Mouse (Mus musculus): ENCODE data around the gene Aak1.

Aak1 gene

DNA sequence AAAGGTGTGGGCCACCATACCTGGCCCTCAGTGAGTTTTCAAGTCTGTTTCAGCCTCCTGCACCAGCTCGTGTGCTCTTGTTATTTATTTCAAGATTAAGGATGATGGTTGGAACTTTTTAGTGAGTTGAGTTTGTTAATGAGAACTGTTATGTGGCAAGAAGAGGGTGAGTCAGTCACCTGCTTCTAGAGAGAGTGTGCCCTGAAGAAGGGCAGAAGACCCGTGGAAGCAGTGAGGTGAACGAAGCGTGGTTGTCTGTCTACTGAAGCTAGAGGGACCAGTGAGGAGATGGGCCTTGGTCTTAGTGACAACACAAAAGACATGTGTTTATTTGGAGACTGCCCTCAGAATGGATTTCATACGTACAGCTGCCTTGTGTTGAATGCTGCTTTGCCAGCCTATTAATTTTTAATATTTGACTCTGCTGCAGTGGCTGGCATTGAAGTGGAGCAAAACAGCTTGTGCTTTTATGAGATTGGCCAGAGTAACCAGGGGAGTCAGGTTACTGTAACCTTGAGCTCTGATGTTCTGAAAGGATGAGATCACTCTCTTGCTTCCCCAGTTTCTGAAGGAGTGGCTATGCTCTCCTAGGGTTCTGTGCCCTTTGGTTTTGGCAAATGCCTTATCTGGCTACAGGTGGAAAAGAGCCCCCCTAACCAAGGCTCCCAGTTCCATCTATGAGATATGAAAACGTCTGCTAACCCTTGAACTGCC is 36.7 kb downstream of the Aak1 start:
- no peak for DNase-seq (ENCODE audit: low read depth, low spot score)

DNA sequence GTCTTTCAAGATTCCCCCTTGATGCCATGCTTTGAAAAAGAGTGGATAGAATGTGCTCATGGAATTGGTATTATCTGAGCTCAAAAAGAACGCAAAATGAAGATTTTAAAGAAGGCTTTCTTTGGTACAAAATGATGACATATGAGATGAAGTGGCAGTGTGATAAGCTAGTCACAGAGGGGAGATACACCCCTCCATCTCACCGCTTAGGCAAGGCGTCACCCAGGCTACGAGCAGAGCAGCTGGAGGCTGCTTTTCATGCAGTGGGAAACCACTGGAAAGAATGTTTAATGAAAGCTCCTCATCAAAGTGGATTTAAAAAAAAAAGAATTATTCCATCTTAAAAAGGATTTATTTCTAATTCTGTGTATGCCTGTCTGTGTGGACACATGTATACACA is 37.5 kb downstream of the Aak1 start:
- DNase-seq (ENCODE audit: low read depth, low spot score), result no peak

DNA sequence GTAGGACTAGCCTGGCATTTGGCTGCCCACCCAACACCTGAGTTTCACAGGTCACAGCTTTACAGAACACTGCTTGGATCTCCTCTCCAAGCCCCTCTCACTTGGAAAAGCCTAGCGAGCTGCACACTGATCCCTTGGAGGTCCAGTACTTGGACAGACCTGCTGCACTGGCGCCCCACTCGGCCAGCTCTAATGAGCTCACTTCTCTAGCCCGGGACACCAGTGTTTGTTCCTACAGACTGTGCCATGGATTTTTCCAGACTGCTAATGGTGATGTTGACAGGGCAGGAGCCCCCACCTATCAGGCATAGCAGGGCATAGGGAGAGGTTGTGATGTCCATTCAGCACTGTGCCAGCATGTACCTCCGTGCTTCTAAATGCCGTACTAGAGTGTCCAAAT is 48.2 kb downstream of the Aak1 start:
- DNase-seq (ENCODE audit: low read depth, low spot score), result no peak

DNA sequence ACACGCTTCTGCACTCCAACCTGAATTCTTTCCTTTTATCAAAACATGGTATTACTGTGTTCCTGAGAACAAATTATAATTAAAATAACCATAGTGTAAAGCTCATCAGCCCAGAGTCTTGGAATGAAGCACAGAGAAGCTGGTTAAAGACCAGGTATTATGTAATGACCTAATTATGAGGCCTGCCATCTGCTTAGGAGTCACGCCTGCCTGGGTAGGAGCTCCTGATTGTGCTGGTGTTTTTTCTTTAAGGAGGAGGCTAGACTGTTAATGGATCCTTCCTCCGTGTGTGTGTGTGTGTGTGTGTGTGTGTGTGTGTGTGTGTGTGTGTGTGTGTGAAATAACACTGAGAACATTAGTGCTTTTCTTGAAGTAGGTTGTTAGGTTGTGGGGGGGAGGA is 49.7 kb downstream of the Aak1 start:
- no peak for DNase-seq (ENCODE audit: low read depth, low spot score)

DNA sequence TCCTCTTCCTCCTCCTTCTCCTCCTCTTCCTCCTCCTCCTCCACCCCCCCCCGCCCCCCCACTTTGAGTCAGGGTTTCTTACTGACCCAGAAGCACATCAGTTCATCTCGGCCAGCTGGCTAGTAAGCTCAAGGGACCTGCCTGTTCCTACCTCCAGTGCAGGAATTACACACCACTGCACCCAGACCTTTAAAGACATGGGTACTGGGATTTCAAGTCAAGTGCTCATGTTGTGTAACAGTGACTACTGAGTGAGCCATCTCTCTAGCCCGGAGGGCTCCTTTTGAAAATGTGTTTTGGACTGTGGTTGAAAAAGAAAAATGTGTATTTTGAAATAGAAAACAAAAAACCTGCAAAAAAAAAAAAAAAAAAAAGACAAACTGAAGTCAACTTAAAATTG is 50.6 kb downstream of the Aak1 start:
- no peak for DNase-seq (ENCODE audit: low read depth, low spot score)

DNA sequence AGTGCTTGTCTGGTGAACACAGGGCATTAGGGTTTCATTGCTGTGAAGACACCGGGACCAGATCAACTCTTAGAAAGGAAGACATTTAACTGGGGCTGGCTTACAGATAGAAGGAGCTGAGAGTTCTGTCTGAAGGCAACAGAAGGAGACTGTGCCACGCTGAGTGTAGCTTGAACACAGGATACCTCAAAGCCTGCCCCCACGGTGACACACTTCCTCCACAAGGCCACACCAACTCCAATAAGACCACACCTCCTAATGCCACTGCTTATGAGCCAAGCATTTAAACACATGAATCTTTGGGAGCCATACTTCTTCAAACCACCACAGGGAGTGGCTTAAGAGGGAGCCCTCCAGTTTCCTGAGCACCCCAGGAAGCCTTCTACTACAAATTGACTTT is 51.2 kb downstream of the Aak1 start:
- DNase-seq (ENCODE audit: low read depth, low spot score), result peak; percentile 28

DNA sequence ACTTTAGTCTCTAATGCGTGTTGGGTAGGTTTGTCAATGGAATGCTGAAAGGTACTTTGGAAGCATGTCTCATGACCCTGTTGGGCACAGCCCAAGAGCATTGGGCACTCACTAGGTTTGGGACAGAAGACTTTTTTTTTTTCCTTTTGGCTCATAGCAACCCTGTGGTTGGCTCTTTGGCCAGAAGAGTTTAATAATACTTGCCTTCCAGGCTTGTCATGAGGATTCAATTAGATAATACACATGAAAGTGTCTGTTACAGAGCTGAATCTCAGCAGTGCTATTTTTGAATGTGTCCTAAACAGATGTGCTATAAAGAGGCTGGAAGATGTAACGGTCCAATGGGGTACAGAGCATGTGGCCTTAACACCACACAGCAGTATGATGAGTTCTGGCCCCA is 56.2 kb downstream of the Aak1 start:
- no peak for DNase-seq (ENCODE audit: low read depth, low spot score)

DNA sequence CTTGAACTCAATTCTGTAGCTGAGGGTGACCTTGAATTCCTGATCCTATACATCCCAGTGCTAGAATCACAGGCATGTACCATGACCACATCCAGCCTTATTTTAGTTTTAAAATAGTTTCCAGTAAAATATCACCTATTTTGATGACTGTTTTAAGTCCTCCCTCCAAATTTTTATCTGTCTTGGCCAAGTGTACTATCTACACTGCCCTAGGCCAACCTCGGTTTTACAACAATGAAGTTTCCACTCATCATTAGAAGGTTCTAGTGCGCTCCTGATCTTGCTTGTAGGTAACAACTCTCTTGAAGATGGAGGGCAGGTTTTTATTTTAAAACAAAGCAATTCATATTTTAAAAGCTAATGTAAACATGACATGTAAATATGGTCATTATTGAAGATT is 57.9 kb downstream of the Aak1 start:
- no peak for DNase-seq (ENCODE audit: low read depth, low spot score)

DNA sequence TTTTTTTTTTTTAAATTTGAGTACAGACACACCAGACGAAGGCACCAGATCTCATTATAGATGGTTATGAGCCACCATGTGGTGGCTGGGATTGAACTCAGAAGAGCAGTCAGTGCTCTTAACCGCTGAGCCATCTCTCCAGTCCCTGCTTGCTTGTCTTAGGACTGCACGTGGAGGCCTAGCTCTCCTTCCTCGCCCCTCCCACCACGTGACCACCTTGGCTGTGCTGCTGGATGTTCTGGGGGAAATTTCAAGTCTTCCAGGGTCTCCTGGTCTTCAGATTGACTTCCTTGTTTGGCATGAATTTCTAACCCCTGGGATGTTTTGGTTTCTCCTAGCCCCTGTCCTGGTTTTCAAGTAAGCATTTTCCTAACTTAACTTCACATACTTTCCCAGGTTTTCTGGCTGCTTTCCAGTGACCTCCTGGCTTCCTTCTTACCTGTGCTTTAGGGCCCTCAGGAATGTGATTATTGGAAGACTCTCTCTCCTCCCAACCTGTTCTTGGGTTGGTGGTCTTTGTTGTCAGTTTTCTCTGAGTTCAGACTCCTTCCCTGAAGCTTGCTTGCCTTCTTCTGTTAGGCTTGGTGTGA is 59.3 kb downstream of the Aak1 start:
- DNase-seq (ENCODE audit: low read depth, low spot score), result no peak

DNA sequence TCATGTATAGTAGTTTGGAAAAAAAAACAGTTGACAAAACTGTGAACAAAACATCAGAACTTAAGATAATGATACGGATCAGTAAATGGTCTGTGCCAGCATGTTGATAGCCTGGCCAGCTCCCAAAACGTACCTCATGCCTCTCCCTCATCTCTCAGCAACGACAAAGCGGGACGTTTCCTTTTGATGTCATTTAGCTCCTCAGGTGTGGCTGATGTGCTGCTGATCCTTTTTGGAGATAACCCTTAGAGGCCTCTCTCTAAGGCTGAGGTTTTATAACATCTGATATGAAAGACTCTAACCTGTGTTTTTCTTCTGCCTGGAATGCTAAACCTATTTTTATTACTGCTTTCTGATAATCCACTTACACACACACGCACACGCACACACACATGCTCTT is 60.6 kb downstream of the Aak1 start:
- peak; percentile 58 for DNase-seq (ENCODE audit: low read depth, low spot score)

DNA sequence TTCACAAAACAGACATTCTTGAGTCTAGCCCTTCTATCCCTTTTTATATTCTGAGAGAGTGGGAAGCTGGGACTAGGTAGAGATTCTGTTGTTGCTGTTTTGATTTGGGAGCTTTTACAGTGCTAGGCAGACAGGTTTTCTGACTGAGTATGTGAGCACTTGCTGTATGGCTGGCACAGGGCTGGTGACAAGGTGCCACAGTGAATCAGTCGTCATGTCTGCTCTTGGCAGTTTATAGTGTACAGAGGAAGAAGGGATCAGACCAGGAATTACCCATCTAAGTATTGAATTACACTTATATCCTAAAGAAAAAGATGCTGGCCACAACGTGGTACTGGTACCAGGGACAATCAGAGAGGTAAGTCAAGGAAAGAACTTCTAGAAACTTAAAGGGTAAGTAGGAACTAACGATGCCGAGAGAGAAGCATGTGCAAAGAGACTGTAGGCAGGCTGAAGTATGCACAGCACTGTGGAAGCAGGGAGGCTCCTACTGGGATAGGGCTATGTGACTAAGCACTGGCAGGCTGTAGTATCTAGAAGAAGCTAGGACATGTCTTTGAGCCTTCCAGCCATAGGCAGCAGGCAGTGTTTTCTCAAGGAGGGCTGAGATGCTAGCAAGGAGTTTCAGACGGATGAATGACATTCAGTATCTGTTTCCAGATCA is 67.0 kb downstream of the Aak1 start:
- no peak for DNase-seq (ENCODE audit: low read depth, low spot score)

DNA sequence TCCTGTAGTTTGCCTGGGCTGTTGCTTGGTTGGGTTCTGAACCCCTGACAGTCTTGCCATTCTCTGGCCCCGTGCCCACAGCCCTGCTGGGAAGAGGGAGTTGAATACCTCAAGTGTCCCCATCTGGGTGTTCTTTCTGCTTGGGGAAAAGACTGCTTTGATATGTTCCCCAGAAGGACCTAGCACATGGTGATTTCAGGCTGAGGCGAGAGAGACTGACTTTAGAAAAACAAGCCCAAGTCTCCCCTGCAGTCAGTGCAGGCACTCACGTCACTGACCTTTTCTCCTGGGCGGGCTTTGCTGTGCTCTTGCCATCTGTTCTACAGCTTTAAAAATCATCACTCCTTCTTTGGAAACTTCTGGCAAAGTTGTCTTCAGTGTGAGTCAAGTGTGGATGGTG is 67.9 kb downstream of the Aak1 start:
- DNase-seq (ENCODE audit: low read depth, low spot score), result peak; percentile 26

DNA sequence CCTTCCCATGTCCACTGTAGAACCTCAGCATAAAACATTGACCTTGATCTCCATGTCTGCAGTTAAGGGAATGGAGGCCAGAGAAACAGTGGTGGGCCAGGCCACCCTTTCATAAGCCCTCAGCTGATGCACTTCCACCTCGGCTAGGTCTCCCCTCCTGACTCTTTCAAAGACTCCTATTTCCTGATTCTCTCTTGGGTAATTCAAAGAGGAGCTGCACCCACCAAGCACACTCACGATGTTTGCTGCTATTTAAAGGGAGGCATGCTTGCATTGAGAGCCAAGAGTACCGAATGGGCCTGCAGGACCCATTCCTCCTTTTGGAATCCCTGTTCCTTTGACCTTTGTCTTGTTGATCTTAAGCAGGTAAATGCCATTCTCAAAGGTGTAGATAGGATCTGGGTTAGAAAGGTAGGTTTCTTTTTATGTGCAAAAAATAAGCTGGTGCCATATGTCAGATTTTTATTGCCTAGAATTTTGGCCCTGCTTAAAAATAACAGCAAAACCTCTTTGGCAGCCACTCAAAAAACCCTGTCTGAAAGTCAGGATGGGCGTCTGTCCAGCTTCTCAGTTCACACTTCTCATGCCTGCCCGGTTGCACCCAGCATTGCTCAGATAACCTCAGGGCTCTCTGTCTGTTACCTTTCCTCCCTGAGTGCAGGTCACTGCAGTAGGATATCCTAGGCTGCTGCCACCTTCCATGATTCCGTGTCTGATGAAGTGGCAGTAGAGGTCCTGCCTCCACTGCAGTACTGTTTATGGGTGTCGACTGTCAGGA is 68.9 kb downstream of the Aak1 start:
- no peak for DNase-seq (ENCODE audit: low read depth, low spot score)

DNA sequence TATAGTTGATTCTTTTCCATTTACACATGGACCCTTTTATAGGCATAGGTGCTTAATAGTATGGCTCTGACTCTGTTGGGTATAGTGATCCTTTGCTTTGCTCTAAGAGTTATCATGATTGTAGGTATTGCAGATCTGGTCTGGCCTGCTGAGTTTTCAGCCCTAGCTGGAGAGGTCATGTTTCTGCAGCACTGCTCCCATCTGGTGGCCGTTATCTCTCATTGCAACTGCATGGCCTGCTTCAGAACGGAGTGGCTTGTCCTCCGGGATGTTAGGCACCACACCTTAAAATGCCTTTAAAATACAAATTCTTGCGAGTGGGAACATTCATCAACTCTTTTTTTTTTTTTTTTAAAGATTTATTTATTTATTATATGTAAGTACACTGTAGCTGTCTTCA is 72.6 kb downstream of the Aak1 start:
- DNase-seq (ENCODE audit: low read depth, low spot score), result peak; percentile 88

DNA sequence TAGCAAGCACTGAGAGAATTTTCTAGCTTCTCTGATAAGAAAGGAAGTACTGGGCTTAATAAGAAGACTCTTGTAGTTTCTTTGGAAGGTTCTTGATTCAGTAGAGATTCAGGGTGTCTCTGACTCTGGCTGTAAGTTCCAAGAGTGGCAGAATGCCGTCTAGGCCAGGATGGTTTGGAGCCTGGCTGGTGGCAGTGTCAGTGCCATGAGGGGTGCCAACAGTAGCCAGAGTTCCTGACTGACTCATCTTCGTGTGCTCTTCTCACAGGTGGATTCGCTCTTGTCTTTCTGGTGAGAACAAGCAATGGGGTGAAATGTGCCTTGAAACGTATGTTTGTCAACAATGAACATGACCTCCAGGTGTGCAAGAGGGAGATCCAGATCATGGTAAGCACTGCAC is 75.4 kb downstream of the Aak1 start:
- DNase-seq (ENCODE audit: low read depth, low spot score), result no peak

DNA sequence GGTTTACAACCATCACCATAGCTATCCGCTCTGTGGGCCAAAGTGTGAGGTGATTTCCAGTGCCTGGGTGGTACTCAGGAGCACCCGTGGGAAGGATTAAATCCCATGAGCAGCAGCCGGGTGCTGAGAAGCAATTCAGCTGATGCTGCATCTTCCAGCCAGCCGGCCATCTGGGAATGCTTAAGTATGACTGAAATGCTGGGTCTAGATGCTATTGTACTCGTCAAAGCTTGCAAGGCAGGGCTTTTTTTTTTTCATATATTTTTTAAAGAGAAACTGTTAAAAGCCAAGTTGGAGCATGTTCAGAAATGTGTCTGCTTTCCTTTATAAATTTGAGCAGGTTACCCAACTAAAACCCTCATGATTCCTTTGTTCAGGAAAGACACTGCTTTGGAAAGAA is 85.2 kb downstream of the Aak1 start:
- DNase-seq (ENCODE audit: low read depth, low spot score), result no peak

DNA sequence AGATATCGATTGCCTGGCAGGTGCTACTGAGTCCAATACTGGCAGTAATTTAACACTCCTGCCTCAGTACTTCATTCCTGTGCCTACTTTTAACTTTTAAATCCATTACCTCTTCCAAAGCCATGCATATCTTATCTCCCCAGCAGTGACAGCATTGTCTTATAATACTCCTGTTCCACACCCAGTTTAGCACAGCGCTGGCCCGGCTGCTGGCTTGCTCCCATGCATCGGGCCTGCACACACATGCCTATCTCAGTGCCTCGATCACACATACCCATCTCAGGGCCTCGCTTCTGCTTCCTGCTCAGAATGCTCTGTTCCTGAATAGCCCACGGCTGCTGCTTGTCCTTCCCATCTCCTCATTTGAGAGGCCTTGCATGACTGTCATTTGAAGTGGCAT is 90.5 kb downstream of the Aak1 start:
- no peak for DNase-seq (ENCODE audit: low read depth, low spot score)

DNA sequence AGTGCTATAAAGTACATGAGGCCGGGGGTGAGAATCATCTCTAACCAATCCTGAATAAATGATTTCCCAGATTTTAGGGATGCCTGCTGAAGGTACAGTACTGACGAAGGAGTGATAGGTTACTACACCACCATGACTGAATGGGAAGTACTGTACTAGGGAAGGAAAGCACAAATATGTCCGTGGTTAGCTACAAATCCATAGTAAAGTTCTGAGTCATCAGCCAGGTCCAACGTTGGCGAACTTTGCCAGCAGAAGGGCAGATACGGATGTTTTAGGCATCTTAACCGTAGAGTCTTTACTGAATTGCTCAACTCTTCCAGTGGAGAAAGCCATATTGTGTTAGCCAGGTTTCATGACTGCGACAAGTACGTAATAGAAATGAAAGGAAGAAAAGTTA is 91.6 kb downstream of the Aak1 start:
- no peak for DNase-seq (ENCODE audit: low read depth, low spot score)

DNA sequence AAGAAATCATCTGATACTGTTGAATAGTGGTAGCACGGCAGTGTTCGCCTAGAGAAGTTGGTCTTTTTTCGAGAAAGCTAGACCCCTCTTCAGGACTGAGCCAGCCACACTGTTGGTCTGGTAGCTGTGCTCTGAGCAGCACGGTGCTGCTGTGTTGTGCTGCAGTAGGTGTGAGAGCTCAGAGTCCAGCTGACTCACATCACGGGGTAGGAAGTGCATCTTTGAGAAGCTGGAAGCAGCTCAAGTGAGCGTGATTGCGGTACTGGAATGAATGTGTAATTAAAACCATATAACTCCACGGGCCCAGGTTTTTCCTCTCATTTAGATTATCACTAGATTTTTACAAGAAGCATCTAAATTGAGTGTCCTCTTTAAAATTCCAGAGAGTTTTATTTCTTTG is 97.8 kb downstream of the Aak1 start:
- DNase-seq (ENCODE audit: low read depth, low spot score), result no peak

DNA sequence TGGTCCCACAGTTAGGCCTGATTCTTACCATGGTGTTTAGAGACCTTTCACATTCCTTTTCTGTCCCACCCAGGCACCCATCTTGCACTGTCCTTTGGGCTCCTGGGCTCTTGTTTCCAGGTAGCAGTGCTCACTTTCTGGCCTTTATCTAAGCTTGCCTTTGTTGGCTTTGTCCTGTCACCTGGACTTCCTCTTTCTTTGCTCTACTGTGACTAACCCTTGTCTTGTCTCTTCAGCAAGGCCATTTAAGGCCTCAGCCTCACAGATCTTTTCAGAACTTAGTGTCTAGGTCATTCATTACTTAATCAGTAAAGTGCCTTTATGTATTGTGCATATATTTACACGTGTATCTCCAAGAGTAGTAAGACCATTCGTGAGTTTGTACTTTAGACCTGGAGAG is 99.4 kb downstream of the Aak1 start:
- DNase-seq (ENCODE audit: low read depth, low spot score), result no peak

DNA sequence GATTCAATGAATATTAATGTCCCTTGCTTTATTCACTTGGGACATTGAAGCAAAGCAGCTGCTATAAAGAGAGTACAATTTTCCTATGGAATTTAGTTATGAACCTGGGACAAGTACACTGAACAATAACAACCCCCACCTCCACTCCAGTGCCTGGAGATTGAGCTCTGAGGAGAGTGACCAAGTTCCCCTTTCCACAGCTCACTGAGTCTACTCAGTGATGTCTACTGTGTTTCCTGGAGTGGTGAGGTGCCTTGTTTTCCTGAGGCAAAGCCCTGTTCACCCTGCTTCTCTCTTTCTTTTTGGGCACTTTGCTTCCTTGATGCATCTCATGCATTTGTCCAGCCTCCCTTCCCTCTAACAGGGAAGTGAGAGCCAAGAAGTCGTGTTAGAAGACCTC is 100.8 kb downstream of the Aak1 start:
- no peak for DNase-seq (ENCODE audit: low read depth, low spot score)

DNA sequence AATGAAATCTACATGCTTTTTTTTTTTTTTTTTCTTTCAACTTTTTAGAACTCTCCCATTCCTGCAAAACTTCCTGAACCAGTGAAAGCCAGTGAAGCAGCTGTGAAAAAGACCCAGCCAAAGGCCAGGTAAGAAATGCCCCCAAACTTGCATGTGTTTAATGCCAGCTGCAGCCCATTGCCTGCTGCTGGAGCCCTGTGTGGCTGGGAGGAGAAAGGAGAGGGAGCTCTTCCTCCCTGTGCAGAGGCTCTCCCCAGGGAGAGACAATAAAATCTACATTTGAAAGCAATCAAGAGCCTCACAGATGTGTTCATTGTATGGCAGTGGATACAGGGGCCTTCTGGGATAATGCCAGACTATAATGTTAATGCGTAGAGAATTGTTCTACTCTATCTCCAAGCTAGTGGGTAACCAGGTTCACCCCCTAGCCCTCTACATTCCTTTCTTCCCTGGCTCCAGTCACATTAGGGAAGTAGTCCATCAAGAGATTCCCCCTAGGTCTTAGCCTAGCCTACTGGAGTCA is 101.5 kb downstream of the Aak1 start:
- no peak for DNase-seq (ENCODE audit: low read depth, low spot score)

Measured in CD4-positive, CD25-positive, alpha-beta regulatory T cell, adult 2 months (primary cell).